Mouse (Mus musculus) neural tube, embryonic 14.5 days (tissue): Measurements from ENCODE around the gene Neurog2. TPM values are rescaled to one million over a fixed set of nuclear protein-coding genes. Genes with fewer than 3 reads are reported as not detected.

Source experiments
- ATAC-seq: fragments of 200-750 bp; cut with Nextera tagmentation; 2 replicates; pipeline ENCODE4 v1.8.0; 2017; ENCODE audit warnings: low read depth, mild to moderate bottlenecking, moderate TSS enrichment, moderate library complexity
- H3K27ac ChIP-seq: fragments of 300-500 bp; sonication (generic); 2 replicates; pipeline ENCODE4 v1.5.1; 2014; ENCODE audit warnings: low read depth, mild to moderate bottlenecking, control low read depth, low read length, moderate library complexity, mixed read lengths
- H3K27me3 ChIP-seq: fragments of 300-500 bp; sonication (generic); 2 replicates; pipeline ENCODE4 v1.6.1; 2014; ENCODE audit warnings: low read length; ENCODE audit not compliant: control insufficient read depth, insufficient read depth
- H3K36me3 ChIP-seq: fragments of 300-500 bp; sonication (generic); 2 replicates; pipeline ENCODE4 v1.6.1; 2014; ENCODE audit warnings: low read length, mixed read lengths; ENCODE audit not compliant: control insufficient read depth, insufficient read depth
- H3K4me1 ChIP-seq: fragments of 300-500 bp; sonication (generic); 2 replicates; pipeline ENCODE4 v1.6.1; 2014; ENCODE audit warnings: low read length; ENCODE audit not compliant: control insufficient read depth, insufficient read depth
- H3K4me2 ChIP-seq: fragments of 300-500 bp; sonication (generic); 2 replicates; pipeline ENCODE4 v1.6.1; 2014; ENCODE audit warnings: mild to moderate bottlenecking, low read depth, low read length, control low read depth
- H3K4me3 ChIP-seq: fragments of 300-500 bp; sonication (generic); 2 replicates; pipeline ENCODE4 v1.5.1; 2014; ENCODE audit warnings: low read depth, low read length, control low read depth, mixed read lengths
- H3K9ac ChIP-seq: fragments of 300-500 bp; sonication (generic); replicated peaks from 2 replicates; pipeline ENCODE4 v1.6.1; 2014; ENCODE audit warnings: low read depth, mild to moderate bottlenecking, control low read depth, low read length, mixed read lengths
- H3K9me3 ChIP-seq: fragments of 300-500 bp; sonication (generic); 2 replicates; pipeline ENCODE4 v1.6.1; 2016; ENCODE audit warnings: low read length; ENCODE audit not compliant: control insufficient read depth
- WGBS: fragments of 180-500 bp; shearing (Covaris S2); extraction: QIAGEN DNeasy Blood & Tissue Kit; methylation state at CpG from one replicate; pipeline ENCODE4 v1.1.7; 2014; 5-methylcytosine and 5-hydroxymethylcytosine counted together
- polyA plus RNA-seq: library from polyadenylated mRNA; unstranded; fragments of >200 nt; fragmentation: Nextera tagmentation; extraction: Ambion mirVana; gene quantifications from 2 replicates; pipeline ENCODE4 v1.2.1, GENCODE M21; 2014

The Neurog2 gene
- polyA plus RNA-seq, 1 experiment from 2014 or later: 3.3 TPM

DNA sequence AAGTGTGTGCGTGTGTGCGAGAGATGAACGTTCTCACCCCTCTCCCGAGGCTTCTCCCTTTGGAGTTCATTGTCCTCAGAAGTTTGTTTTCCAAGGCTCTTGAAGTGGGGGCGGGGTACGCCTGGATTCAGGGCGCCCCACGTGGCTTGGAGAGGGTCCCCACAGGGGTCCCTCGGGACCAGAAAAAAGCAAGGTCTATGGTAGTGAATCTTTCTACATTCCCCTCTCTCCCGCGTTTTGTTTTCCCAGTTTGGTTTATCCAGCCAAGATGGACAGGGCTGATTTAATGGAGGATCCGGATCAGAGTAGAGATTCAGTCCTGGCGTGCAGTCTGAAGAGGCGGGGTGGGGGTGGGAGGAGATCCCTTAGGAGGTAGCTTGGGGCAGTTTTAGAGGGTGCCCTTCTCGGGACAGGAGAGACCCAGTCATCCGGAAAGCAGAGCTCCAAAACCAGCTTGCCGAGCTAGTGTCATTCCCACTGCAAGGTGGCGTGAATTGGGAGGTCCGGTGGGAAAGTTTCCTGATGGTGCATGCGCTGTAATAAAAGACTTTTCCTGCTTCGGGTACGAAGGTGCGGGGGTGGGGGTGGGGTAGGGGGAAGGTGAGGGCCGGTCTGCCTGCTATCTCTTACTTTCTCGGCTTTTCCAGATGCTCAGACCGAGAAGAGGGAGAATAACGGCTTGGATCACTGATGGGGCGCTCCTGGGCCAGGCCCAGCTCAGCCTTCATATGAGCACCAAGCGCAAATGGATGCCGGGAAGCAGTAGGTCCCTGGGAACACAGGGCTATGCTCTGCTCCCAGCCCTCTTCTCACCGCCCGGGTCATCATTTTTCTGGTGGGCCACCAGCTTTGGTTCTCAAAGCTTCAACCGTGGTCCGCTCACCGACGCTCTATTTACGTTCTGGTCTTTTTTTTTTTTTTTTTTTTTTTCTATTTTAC is 8.1 kb downstream of the Neurog2 start:
- Histone ChIP-seq H3K9ac (no peak overlapping the region), H3K4me2 (peak overlapping the region; percentile 3; the same call in 1 of the 2 replicates), H3K36me3 (no peaks in the 10 kb centered on the region), H3K4me1 (peaks cover 10% of the 10 kb centered on the region), H3K27me3 (peaks cover 12% of the 10 kb centered on the region), H3K4me3 (no peak overlapping the region), H3K9me3 (no peaks in the 10 kb centered on the region), H3K27ac (no peak overlapping the region)
- ATAC-seq: no peak
- WGBS: 4% methylated on average over 37 of the region's 37 CpGs

DNA sequence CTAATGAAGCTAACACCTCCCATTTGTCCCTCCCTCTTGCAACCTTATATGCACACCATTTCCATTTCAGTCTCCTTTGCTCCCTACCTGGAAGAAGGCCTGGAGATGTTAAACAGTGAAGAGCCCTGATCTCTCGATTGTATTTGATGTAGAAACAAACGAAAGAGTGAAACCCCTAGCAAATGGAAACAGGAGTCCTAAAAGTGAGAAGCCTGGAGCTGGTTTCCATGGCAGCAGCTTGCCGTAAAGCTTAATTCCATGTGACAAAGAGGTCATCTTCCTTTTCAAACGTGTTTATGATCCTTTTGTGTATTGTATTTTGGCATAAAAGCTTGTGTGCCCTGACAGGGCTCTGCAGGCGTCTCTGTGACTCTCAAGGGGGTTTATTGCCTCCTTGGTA is 9.3 kb downstream of the Neurog2 start:
- Histone ChIP-seq H3K36me3 (no peaks in the 10 kb centered on the region), H3K4me2 (no peak overlapping the region), H3K4me3 (no peak overlapping the region), H3K27me3 (peaks cover 10% of the 10 kb centered on the region), H3K9me3 (no peaks in the 10 kb centered on the region), H3K4me1 (peaks cover 10% of the 10 kb centered on the region), H3K9ac (no peak overlapping the region), H3K27ac (no peak overlapping the region)
- ATAC-seq: no peak
- 2% methylated on average over 5 of the region's 5 CpGs for WGBS

DNA sequence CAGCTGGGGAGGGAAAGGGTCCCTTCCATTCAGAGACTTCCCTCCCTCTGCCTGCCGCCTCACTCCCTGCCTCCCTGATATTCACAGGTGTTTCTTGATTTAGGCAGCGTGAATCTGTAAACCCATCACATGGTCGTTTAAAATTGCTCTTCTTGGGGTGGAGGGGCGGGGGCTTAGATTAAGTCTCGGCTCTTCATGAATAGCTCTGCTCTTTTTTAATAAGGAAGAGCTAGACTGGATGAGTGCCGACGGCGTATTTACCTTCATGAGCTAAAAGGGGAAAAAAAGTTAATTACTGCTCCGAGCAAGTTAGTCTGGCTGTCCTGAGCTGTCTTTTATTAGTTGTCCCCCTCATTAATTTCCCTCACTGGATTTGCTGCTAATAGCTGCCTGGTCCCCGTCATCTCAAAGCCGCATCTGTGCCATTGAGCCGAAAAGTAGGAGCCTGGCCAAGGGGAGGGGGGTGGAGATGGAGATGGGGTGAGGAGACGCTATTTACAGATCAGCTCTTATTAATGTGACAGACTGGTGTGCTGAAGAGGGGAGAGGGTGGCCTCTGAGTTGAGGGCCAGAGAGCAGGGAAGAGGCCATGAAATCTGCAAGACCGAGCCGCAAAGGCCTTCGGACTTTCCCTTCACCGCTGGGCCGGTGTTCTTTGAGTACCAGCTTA is 13.4 kb downstream of the Neurog2 start:
- H3K27me3 ChIP-seq: peaks cover 5% of the 10 kb centered on the region; the same call in 1 of the 2 replicates
- ATAC-seq: peak; percentile 31; the same call in 1 of the 2 replicates
- WGBS: 31% methylated on average over 18 of the region's 18 CpGs

DNA sequence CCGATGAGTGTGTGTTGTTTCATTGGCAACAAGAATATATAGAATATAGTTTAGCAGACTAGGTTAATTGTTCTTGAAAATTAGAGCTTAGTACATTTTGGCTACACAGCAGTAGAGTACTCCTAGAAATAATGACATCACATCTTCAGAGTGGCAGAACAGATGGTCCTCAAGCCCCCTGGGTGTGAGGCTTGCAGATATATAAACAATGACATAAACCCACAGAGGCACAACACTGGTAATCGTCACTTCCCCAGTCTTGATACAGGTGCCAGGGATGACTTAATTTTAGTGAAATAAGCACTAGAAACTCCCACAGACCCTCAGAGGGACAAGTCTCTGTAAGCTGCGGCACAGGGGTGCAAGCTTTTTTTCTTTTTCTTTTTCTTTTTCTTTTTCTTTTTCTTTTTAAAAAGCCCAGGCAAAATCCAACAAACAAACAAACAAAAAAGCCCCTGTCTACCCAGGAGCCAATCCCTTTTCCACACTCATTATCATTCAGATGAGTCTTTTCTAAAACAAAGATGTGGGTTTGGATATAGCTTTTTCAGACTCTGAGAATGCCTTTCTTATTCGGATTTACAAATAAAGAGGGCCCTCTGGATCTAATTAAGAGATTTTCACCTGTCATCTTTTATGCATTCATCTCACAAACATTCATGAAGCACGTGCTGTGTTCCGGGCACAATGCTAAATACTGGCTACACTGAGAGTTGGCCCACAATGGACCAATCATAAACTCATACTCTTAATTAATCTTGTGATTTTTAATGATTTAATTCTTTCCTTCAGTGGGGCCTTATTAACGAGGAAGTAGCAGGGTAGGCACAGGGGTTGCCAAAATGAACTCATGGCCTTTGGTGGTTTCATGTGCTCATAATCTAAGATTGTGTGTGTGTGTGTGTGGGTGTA is 19.1 kb downstream of the Neurog2 start:
- H3K27ac ChIP-seq: no peak overlapping the region
- peak; percentile 58; the same call in 1 of the 2 replicates for ATAC-seq

More for the DNA sequence above, 13.4 kb downstream of the Neurog2 start:
- Histone ChIP-seq H3K4me1 (no peaks in the 10 kb centered on the region), H3K36me3 (no peaks in the 10 kb centered on the region), H3K9ac (no peak overlapping the region), H3K27ac (no peak overlapping the region), H3K4me2 (no peak overlapping the region), H3K9me3 (no peaks in the 10 kb centered on the region), H3K4me3 (no peak overlapping the region)

DNA sequence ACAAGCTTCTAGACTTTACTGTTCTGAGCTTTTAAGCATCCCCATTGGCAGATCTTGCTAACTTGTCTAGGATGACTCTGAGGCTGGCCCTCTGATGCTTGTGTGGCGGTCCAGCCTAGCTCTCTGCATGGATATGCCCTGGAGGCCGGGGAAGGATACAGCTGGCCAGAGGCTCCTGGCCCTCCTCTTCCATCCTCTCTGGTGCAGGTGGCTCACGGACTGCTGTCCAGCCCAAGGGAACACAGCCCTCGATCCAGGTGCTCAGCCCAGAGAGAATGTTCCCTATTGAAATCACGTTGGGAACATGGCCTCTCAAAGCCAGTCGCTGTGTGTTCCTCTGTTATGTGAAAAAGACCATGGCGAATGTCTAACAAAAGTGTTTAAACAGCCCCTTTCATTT is 27.8 kb downstream of the Neurog2 start:
- H3K27ac ChIP-seq: no peak overlapping the region
- no peak overlapping the region for H3K9ac ChIP-seq
- 36% methylated on average over 7 of the region's 7 CpGs for WGBS
- H3K4me3 ChIP-seq: no peak overlapping the region
- H3K4me2 ChIP-seq: no peak overlapping the region
- no peaks in the 10 kb centered on the region for H3K27me3 ChIP-seq
- ATAC-seq: no peak; the same call in 1 of the 2 replicates
- no peaks in the 10 kb centered on the region for H3K36me3 ChIP-seq
- no peaks in the 10 kb centered on the region for H3K9me3 ChIP-seq
- no peaks in the 10 kb centered on the region for H3K4me1 ChIP-seq

More for the DNA sequence above, 19.1 kb downstream of the Neurog2 start:
- H3K4me2 ChIP-seq: no peak overlapping the region
- no peak overlapping the region for H3K9ac ChIP-seq
- no peak overlapping the region for H3K4me3 ChIP-seq
- no peaks in the 10 kb centered on the region for H3K4me1 ChIP-seq
- no peaks in the 10 kb centered on the region for H3K36me3 ChIP-seq
- no peaks in the 10 kb centered on the region for H3K9me3 ChIP-seq
- H3K27me3 ChIP-seq: no peaks in the 10 kb centered on the region
- 38% methylated on average over 7 of the region's 7 CpGs for WGBS

DNA sequence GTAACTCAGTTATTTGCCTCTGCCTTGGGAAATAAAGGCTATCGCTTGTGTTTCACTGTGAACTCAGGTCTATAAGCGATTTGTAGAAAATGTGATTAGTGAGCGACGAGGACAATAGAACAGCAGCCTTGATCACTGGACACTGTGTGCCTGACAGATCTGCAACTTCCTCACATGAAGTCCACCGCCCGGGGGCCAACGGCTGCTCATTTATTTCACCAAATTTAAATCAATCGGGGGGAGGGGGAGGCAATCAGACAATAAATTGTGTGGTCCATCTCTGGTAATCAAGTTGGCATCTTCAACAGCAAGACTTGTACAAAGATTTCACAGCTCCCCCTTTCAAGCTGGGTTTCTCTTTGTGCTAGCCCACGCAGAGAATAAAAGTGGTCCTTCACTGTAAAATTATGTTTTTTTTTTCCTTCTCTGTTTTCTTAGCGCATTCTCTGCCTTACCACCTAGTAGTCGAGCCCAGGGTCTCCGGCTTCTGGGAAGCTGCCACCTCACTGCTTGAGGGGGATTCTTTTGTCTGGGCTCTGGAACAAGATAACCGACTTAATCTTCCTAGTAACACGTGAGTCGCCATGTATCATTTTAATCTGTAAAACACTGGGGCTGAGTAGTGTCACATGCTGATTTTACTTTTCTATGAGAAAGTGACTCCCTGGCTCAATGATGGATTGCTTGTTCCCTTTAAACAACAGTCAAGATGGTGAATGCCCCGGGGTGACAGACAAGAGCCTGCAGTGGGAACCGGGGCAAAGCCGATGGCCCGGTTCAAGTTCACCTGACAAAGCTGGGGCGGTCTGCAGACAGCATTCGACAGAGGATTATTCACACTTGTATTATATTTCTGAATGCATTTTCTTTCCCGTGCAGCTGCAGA is 29.0 kb downstream of the Neurog2 start:
- Histone ChIP-seq H3K4me2 (peak overlapping the region; percentile 33), H3K36me3 (no peaks in the 10 kb centered on the region), H3K9me3 (no peaks in the 10 kb centered on the region), H3K27me3 (no peaks in the 10 kb centered on the region), H3K4me1 (no peaks in the 10 kb centered on the region), H3K9ac (no peak overlapping the region; the same call in 1 of the 2 replicates), H3K27ac (no peak overlapping the region), H3K4me3 (no peak overlapping the region)
- ATAC-seq: no peak; the same call in 1 of the 2 replicates
- WGBS: 19% methylated on average over 22 of the region's 22 CpGs

DNA sequence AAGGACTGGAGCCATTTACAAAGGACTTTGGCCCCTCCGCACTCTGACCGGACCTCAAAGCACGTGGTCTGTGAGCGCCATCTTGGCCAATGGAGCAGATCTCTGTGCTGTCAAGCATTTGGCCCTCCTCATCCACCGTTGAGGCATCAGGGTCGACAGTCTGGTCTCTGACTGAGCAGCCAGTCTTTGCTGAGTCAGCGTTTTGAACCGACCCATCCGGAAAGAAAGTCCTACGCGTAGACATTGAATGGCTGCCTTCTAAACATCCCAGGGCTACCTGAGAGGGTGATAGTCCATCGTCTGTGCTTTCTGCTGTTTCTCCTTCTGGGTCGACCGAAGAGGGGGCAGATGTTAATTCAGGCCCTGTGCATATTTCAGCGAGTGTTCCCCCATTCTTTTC is 46.8 kb downstream of the Neurog2 start:
- Histone ChIP-seq H3K4me1 (no peaks in the 10 kb centered on the region), H3K36me3 (no peaks in the 10 kb centered on the region), H3K4me3 (no peak overlapping the region), H3K4me2 (no peak overlapping the region), H3K9ac (no peak overlapping the region), H3K9me3 (no peaks in the 10 kb centered on the region), H3K27ac (no peak overlapping the region), H3K27me3 (no peaks in the 10 kb centered on the region)
- ATAC-seq: no peak
- WGBS: 89% methylated on average over 15 of the region's 15 CpGs
